Mouse (Mus musculus) granulocyte monocyte progenitor cell, adult 5-6 weeks (primary cell): ENCODE measurements around the gene Klhl24. TPM values are rescaled to one million over a fixed set of nuclear protein-coding genes. Genes with fewer than 3 reads are reported as not detected.

ENCODE experiments used
- ATAC-seq: replicated peaks from 2 replicates; pipeline ENCODE4 v1.8.0; 2016; ENCODE audit warnings: mild to moderate bottlenecking, moderate TSS enrichment, inconsistent platforms; ENCODE audit not compliant: poor library complexity, severe bottlenecking
- total RNA-seq, 2 experiments: library from RNA; stranded (forward) in 1 of 2; stranded (reverse) in 1 of 2; fragments of 200-712, 200-1000 nt in 1 of 2; fragments of >200 nt in 1 of 2; fragmentation: Nextera tagmentation in 1 of 2; gene quantifications; 2 replicates each; pipeline ENCODE4 v1.2.3; 2014 to 2017

Gene Klhl24
- total RNA-seq, 2 experiments from 2014 or later = 52.0 to 56.1 TPM

DNA sequence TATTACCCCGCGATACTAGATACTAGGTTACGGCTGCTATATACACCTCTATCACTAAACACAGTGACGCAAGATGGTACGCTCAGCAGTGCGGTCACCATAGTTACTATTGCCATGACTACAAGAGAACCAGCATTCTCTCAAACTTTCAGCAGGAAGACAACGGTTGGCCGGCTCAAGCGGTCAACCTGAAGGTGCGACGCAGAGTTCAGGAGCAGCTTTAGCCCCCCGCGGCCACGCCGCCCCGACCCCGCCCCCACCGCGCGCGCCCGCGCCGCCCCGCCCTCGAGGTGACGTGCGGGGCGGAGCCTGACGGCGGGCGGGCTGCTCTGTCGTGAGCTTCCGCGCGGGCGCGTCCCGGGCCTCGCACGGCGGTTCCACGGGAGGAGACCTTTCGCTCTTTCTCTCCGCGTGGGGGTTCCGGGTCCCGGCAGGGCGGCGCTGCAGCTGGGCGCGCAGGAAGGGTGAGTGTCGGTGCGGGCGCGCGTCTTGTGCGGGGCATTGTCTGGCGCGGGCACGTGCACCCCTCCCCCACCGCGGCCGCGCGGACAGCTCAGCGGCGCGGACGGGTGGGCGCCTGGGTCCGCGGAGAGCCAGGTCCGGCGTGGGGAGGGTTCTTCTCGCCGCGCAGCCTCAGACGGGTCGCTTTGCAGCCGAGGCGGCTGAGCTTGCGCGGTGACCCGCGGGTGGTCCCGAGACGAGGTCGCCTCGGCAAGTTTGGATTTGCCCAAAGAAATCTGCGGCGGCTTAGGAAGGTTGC lies 43.6 kb downstream of the Klhl24 start, which contains the start of gene Yeats2:
Gene Yeats2, plus strand, starts transcription at position 292 of the 760 bp plus-strand sequence.
- peak; percentile 83 for ATAC-seq

DNA sequence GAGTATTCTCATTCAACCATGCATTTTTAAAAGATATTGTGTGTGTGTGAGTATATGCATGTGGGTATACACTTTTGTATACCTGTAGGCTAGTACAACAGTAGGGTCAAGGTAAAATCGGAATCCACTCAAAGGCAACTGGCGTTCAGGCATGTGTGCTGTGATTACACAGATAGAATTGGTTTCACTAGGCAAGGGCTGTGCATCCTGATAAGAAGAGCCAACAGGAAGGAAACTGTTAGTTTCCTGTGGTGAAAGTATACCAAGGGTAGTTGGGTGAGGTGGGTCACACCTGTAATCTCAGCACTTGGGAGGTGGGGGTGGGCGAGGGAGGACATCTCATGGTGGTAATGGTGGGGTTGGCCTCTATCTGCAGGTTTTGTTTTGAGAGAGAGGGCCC lies 47.2 kb downstream of the Klhl24 start:
- no peak for ATAC-seq

- ATAC-seq = no peak
Observed at GRCm38 (mm10) chr16:20151991-20152390, 54.6 kb downstream of the Klhl24 start.

GRCm38 (mm10) chr16:20153742-20154141 lies 56.4 kb downstream of the Klhl24 start:
- ATAC-seq = no peak

GRCm38 (mm10) chr16:20160130-20160529 lies 62.8 kb downstream of the Klhl24 start:
- no peak for ATAC-seq

GRCm38 (mm10) chr16:20169071-20169470 lies 71.7 kb downstream of the Klhl24 start:
- no peak for ATAC-seq

DNA sequence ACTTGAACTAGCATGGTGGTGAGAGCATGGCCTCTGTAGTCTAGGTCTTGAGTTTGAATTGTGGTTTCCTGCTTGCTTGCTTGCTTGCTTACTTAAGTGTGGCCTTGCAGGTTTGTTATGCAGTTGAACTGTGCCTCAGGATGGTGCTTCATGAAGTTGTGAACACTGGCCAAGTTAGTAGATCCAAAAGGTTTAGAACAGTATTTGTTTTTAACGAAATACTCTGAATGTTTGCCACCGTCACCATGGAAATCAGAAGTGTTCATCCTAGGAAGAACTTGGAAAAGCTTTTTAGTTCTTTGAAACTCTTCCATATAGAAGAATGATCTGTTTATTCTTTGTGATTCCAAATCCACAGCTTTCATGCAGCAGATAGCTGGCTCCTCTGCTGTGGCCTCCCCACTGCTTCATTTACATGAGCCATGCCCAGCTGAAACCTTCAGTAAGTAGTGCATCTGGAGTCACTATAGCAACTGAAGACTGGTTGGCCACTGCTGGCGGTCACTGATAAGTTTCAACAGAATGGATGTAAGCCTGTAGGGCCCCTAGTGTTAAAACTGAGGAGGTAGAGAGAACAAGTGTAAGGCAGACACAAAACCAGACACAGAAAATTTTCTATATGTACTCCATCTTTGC lies 72.2 kb downstream of the Klhl24 start:
- ATAC-seq = no peak

Other genes with a start within 250 kb of the Klhl24 start
- 57.2 and 59.7 TPM in 2 replicates for gene Klhl6, start 114.5 kb upstream of the Klhl24 start, total RNA-seq (2014; fragmentation: Nextera tagmentation)
- gene Klhl6, start 114.5 kb upstream of the Klhl24 start, total RNA-seq (2017) = 82.5 and 87.3 TPM in 2 replicates
- gene Yeats2, start 43.5 kb downstream of the Klhl24 start, total RNA-seq (2014; fragmentation: Nextera tagmentation) = 47.2 and 65.0 TPM in 2 replicates
- 25.9 and 30.5 TPM in 2 replicates for gene Yeats2, start 43.5 kb downstream of the Klhl24 start, total RNA-seq (2017)
- not detected in 2 replicates for gene Map6d1, start 143.8 kb downstream of the Klhl24 start, total RNA-seq (2014; fragmentation: Nextera tagmentation)
- not detected in 2 replicates for gene Map6d1, start 143.8 kb downstream of the Klhl24 start, total RNA-seq (2017)
- gene Parl, start 204.8 kb downstream of the Klhl24 start, total RNA-seq (2014; fragmentation: Nextera tagmentation) = 144 and 145 TPM in 2 replicates
- 180 and 240 TPM in 2 replicates for gene Parl, start 204.8 kb downstream of the Klhl24 start, total RNA-seq (2017)
- 2.2 TPM in 1 of 2 replicates, not detected in the other for gene Cyp2ab1, start 227.9 kb downstream of the Klhl24 start, total RNA-seq (2014; fragmentation: Nextera tagmentation)
- 0.26 TPM in 1 of 2 replicates, not detected in the other for gene Cyp2ab1, start 227.9 kb downstream of the Klhl24 start, total RNA-seq (2017)